ENCODE assay signal across 9 mouse cellular contexts in genomic region chr7:96519216-96519615, GRCm38 (mm10).
DNase-seq lines count a peak whose midpoint lies in the region; ATAC-seq and TF ChIP-seq lines count a peak whose summit lies in the region.
"Had no signal": no experiment of that assay in that cellular context is flagged by ENCODE, and none has a peak within 500 bp of the region (broad histone marks: within the 10 kb centered on the region; RNA-seq: fewer than 3 reads in every experiment).

No protein-coding gene starts in this region.

- no peaks in the 10 kb centered on the region for H3K79me3 ChIP-seq in C2C12 (ENCODE audit: low read depth)

- no peaks in the 10 kb centered on the region for H3K4me1 ChIP-seq in hindbrain, embryonic 10.5 days (replicated peaks)
- no peaks in the 10 kb centered on the region for H3K4me1 ChIP-seq in hindbrain, embryonic 16.5 days (ENCODE audit: control insufficient read depth, insufficient read depth, low read depth, low read length)
- no peaks in the 10 kb centered on the region for H3K4me1 ChIP-seq in forebrain, embryonic 14.5 days (ENCODE audit: control insufficient read depth, insufficient read depth, low read length)

- H3K36me3 ChIP-seq in hindbrain, embryonic 10.5 days: no peaks in the 10 kb centered on the region
- H3K36me3 ChIP-seq in hindbrain, embryonic 16.5 days (ENCODE audit: control insufficient read depth, insufficient read depth, low read length): no peaks in the 10 kb centered on the region
- H3K36me3 ChIP-seq in C2C12 (ENCODE audit: control insufficient read depth, insufficient read depth): no peaks in the 10 kb centered on the region
- H3K36me3 ChIP-seq in forebrain, embryonic 14.5 days (ENCODE audit: control insufficient read depth, insufficient read depth, low read length): no peaks in the 10 kb centered on the region
- H3K36me3 ChIP-seq: lung, embryonic 15.5 days had no signal

- no peaks in the 10 kb centered on the region for H3K27me3 ChIP-seq in hindbrain, embryonic 10.5 days (ENCODE audit: insufficient read depth, poor library complexity, severe bottlenecking)
- H3K27me3 ChIP-seq in hindbrain, embryonic 16.5 days (replicated peaks; ENCODE audit: control insufficient read depth, insufficient read depth, low read length): no peaks in the 10 kb centered on the region
- H3K27me3 ChIP-seq in C2C12 (ENCODE audit: control insufficient read depth, insufficient read depth, insufficient read length): no peaks in the 10 kb centered on the region
- no peaks in the 10 kb centered on the region for H3K27me3 ChIP-seq in forebrain, embryonic 14.5 days (replicated peaks; ENCODE audit: control insufficient read depth, insufficient read depth, low read length)
- H3K27me3 ChIP-seq: lung, embryonic 15.5 days had no signal

- DNase-seq in hindbrain, embryonic 10.5 days (ENCODE audit: low spot score): peak; percentile 17
- peak; percentile 71 for DNase-seq in brain, adult 2 months (ENCODE audit: low read depth, low spot score)
- DNase-seq in forebrain, embryonic 14.5 days (ENCODE audit: low spot score): peak; percentile 63
- peak; percentile 32 for DNase-seq in lung, postnatal 14 days
- DNase-seq in right cerebral cortex, adult 2 months (ENCODE audit: low spot score in 2 of 2): no peak
- no peak for DNase-seq in urinary bladder, postnatal 36 days (ENCODE audit: low spot score in 2 of 2)

- 2% methylated on average over 2 of the region's 2 CpGs for WGBS in hindbrain, embryonic 10.5 days
- WGBS in hindbrain, embryonic 16.5 days: 4% methylated on average over 2 of the region's 2 CpGs
- WGBS in forebrain, embryonic 14.5 days: 0% methylated on average over 2 of the region's 2 CpGs

- H3ac ChIP-seq in C2C12 (ENCODE audit: control insufficient read depth, insufficient read length, low read depth): no peak overlapping the region

- ATAC-seq in hindbrain, embryonic 16.5 days: no peak
- ATAC-seq in forebrain, embryonic 14.5 days: no peak

- no peak overlapping the region for H3K4me3 ChIP-seq in hindbrain, embryonic 10.5 days
- no peak overlapping the region for H3K4me3 ChIP-seq in hindbrain, embryonic 16.5 days (ENCODE audit: low read length)
- no peak overlapping the region for H3K4me3 ChIP-seq in C2C12 (ENCODE audit: insufficient read depth, poor library complexity, severe bottlenecking)
- H3K4me3 ChIP-seq in forebrain, embryonic 14.5 days (ENCODE audit: low read depth, low read length): no peak overlapping the region
- H3K4me3 ChIP-seq: lung, embryonic 15.5 days had no signal

- no peaks in the 10 kb centered on the region for H3K9me3 ChIP-seq in hindbrain, embryonic 10.5 days
- no peaks in the 10 kb centered on the region for H3K9me3 ChIP-seq in hindbrain, embryonic 16.5 days (ENCODE audit: control insufficient read depth, low read length)
- H3K9me3 ChIP-seq in forebrain, embryonic 14.5 days (replicated peaks; ENCODE audit: control insufficient read depth, low read length): no peaks in the 10 kb centered on the region
- H3K9me3 ChIP-seq: lung, embryonic 15.5 days had no signal

- no peak overlapping the region for H3K4me2 ChIP-seq in hindbrain, embryonic 16.5 days (ENCODE audit: low read length)
- H3K4me2 ChIP-seq in forebrain, embryonic 14.5 days (ENCODE audit: low read length): no peak overlapping the region
- H3K4me2 ChIP-seq: lung, embryonic 15.5 days had no signal

- TF ChIP-seq CTCF in C2C12 (IDR thresholded peaks at IDR 0.05; ENCODE audit: control insufficient read depth, insufficient read depth, insufficient read length): peak; percentile 46

- H3K9ac ChIP-seq in hindbrain, embryonic 16.5 days (ENCODE audit: low read depth, low read length): no peak overlapping the region
- H3K9ac ChIP-seq in forebrain, embryonic 14.5 days (ENCODE audit: low read length): no peak overlapping the region
- H3K9ac ChIP-seq: lung, embryonic 15.5 days had no signal

- no peak overlapping the region for H3K27ac ChIP-seq in hindbrain, embryonic 10.5 days
- H3K27ac ChIP-seq in hindbrain, embryonic 16.5 days (ENCODE audit: low read depth, low read length): no peak overlapping the region
- no peak overlapping the region for H3K27ac ChIP-seq in forebrain, embryonic 14.5 days (ENCODE audit: low read depth, low read length)
- H3K27ac ChIP-seq: lung, embryonic 15.5 days had no signal

- no peaks in the 10 kb centered on the region for H3K79me2 ChIP-seq in C2C12 (ENCODE audit: control insufficient read depth, insufficient read depth)

TF ChIP-seq in C2C12, 6 proteins besides CTCF, POLR2A, EP300 and RAD21:
- peak; percentile 82 for TF ChIP-seq MAX (IDR thresholded peaks at IDR 0.05)
- TF ChIP-seq USF1 (IDR thresholded peaks at IDR 0.05; ENCODE audit: low read depth): peak; percentile 75
- TF ChIP-seq FOSL1 (IDR thresholded peaks at IDR 0.05; ENCODE audit: insufficient read depth, low read length, poor library complexity, severe bottlenecking): no peak
- TF ChIP-seq MYOD1 (IDR thresholded peaks at IDR 0.05; ENCODE audit: control insufficient read depth, insufficient read length, low read depth): no peak
- TF ChIP-seq MYOG (IDR thresholded peaks at IDR 0.05; ENCODE audit: control insufficient read depth, extremely low read depth, insufficient read length): no peak

Comparison
In these comparisons a context has a peak if more than half of its experiments do, and no peak if none do; other contexts are left out.
1. DNase-seq: peak in hindbrain, embryonic 10.5 days (single experiment), brain, adult 2 months (single experiment), forebrain, embryonic 14.5 days (single experiment) and lung, postnatal 14 days (single experiment); none in right cerebral cortex, adult 2 months (0 of 2) and urinary bladder, postnatal 36 days (0 of 2).